Mouse (Mus musculus) limb, embryonic 12.5 days (tissue): ENCODE measurements around the gene Mga. TPM values are rescaled to one million over a fixed set of nuclear protein-coding genes. Genes with fewer than 3 reads are reported as not detected.

Experiments used
- ATAC-seq: fragments of 200-750 bp; cut with Nextera tagmentation; 2 replicates; pipeline ENCODE4 v1.8.0; 2017; ENCODE audit warnings: low read depth, moderate TSS enrichment; ENCODE audit not compliant: insufficient number of reproducible peaks, insufficient read depth, low FRiP score, low TSS enrichment
- H3K27ac ChIP-seq: fragments of 300-500 bp; sonication (generic); 2 replicates; pipeline ENCODE4 v1.5.1; 2016; ENCODE audit warnings: mild to moderate bottlenecking, moderate library complexity
- H3K27me3 ChIP-seq: fragments of 300-500 bp; sonication (generic); 2 replicates; pipeline ENCODE4 v1.6.1; 2016; ENCODE audit warnings: mild to moderate bottlenecking, moderate library complexity
- H3K36me3 ChIP-seq: fragments of 300-500 bp; sonication (generic); 2 replicates; pipeline ENCODE4 v1.6.1; 2016; ENCODE audit warnings: mild to moderate bottlenecking, moderate library complexity
- H3K4me1 ChIP-seq: fragments of 300-500 bp; sonication (generic); replicated peaks from 2 replicates; pipeline ENCODE4 v1.6.1; 2016
- H3K4me2 ChIP-seq: fragments of 300-500 bp; sonication (generic); 2 replicates; pipeline ENCODE4 v1.6.1; 2016; ENCODE audit warnings: mild to moderate bottlenecking, moderate library complexity
- H3K4me3 ChIP-seq: fragments of 300-500 bp; sonication (generic); replicated peaks from 2 replicates; pipeline ENCODE4 v1.5.1; 2016; ENCODE audit warnings: mild to moderate bottlenecking
- H3K9ac ChIP-seq: fragments of 300-500 bp; sonication (generic); replicated peaks from 2 replicates; pipeline ENCODE4 v1.6.1; 2016; ENCODE audit warnings: mild to moderate bottlenecking, moderate library complexity
- H3K9me3 ChIP-seq: fragments of 300-500 bp; sonication (generic); 2 replicates; pipeline ENCODE4 v1.6.1; 2016; ENCODE audit warnings: mild to moderate bottlenecking, moderate library complexity
- WGBS: fragments of 180-500 bp; shearing (Covaris S2); methylation state at CpG from one replicate; pipeline ENCODE4 v1.1.7; 2016; 5-methylcytosine and 5-hydroxymethylcytosine counted together
- polyA plus RNA-seq: library from polyadenylated mRNA; unstranded; fragments of >200 nt; fragmentation: Nextera tagmentation; extraction: Ambion mirVana; gene quantifications from 2 replicates; pipeline ENCODE4 v1.2.1, GENCODE M21; 2016

Gene Mga
- 37.9 and 39.9 TPM in 2 replicates for polyA plus RNA-seq

GRCm38 (mm10) chr2:119897090-119897732 lies at the start of gene Mga:
Mga (plus strand) TSS chr2:119897228.
- Histone ChIP-seq H3K9ac (peak within 1 kb of the TSS; percentile 69), H3K4me1 (peaks cover 11% of the 10 kb centered on the region), H3K27ac (peak within 1 kb of the TSS; percentile 89), H3K27me3 (no peaks in the 10 kb centered on the region), H3K4me2 (peak within 1 kb of the TSS; percentile 92), H3K36me3 (peaks cover 7% of the 10 kb centered on the region; the same call in 1 of the 2 replicates), H3K9me3 (no peaks in the 10 kb centered on the region), H3K4me3 (peak within 1 kb of the TSS; percentile 62)
- WGBS: under 1% methylated on average over 58 of the region's 58 CpGs
- peak; percentile 97 for ATAC-seq

- Histone ChIP-seq H3K9ac (no peak overlapping the region), H3K36me3 (no peaks in the 10 kb centered on the region), H3K9me3 (no peaks in the 10 kb centered on the region), H3K4me1 (no peaks in the 10 kb centered on the region), H3K4me3 (no peak overlapping the region), H3K27ac (no peak overlapping the region), H3K27me3 (no peaks in the 10 kb centered on the region), H3K4me2 (no peak overlapping the region)
- no peak for ATAC-seq
- WGBS: 87% methylated on average over 4 of the region's 4 CpGs
Observed at GRCm38 (mm10) chr2:119853811-119854210, 43.2 kb upstream of the Mga start.

- H3K9me3 ChIP-seq: no peaks in the 10 kb centered on the region
- no peaks in the 10 kb centered on the region for H3K36me3 ChIP-seq
- no peak overlapping the region for H3K4me2 ChIP-seq
- ATAC-seq: no peak
- no peaks in the 10 kb centered on the region for H3K27me3 ChIP-seq
- no peak overlapping the region for H3K27ac ChIP-seq
- H3K4me3 ChIP-seq: no peak overlapping the region
- no peaks in the 10 kb centered on the region for H3K4me1 ChIP-seq
- H3K9ac ChIP-seq: no peak overlapping the region
- WGBS: 71% methylated on average over 6 of the region's 6 CpGs
Observed at GRCm38 (mm10) chr2:119855310-119855850, 41.6 kb upstream of the Mga start.

GRCm38 (mm10) chr2:119857341-119857740 lies 39.7 kb upstream of the Mga start:
- Histone ChIP-seq H3K9ac (no peak overlapping the region), H3K27me3 (no peaks in the 10 kb centered on the region), H3K36me3 (no peaks in the 10 kb centered on the region), H3K4me3 (no peak overlapping the region), H3K9me3 (no peaks in the 10 kb centered on the region), H3K4me2 (no peak overlapping the region), H3K27ac (no peak overlapping the region), H3K4me1 (no peaks in the 10 kb centered on the region)
- no peak for ATAC-seq
- WGBS: 80% methylated on average over 2 of the region's 2 CpGs

GRCm38 (mm10) chr2:119864484-119864883 lies 32.5 kb upstream of the Mga start:
- H3K9me3 ChIP-seq: no peaks in the 10 kb centered on the region
- H3K4me2 ChIP-seq: no peak overlapping the region
- H3K4me1 ChIP-seq: no peaks in the 10 kb centered on the region
- peaks cover 3% of the 10 kb centered on the region; the same call in 1 of the 2 replicates for H3K27me3 ChIP-seq
- H3K9ac ChIP-seq: no peak overlapping the region
- ATAC-seq: no peak
- WGBS: 77% methylated on average over 4 of the region's 4 CpGs
- H3K27ac ChIP-seq: no peak overlapping the region
- no peaks in the 10 kb centered on the region for H3K36me3 ChIP-seq
- no peak overlapping the region for H3K4me3 ChIP-seq

GRCm38 (mm10) chr2:119872371-119873104 lies 24.5 kb upstream of the Mga start:
- no peaks in the 10 kb centered on the region for H3K9me3 ChIP-seq
- H3K4me3 ChIP-seq: peak overlapping the region; percentile 55
- H3K4me1 ChIP-seq: peaks cover 10% of the 10 kb centered on the region
- H3K27ac ChIP-seq: peak overlapping the region; percentile 78
- under 1% methylated on average over 73 of the region's 73 CpGs for WGBS
- no peaks in the 10 kb centered on the region for H3K36me3 ChIP-seq
- H3K27me3 ChIP-seq: peaks cover 7% of the 10 kb centered on the region
- H3K4me2 ChIP-seq: peak overlapping the region; percentile 77
- peak overlapping the region; percentile 66 for H3K9ac ChIP-seq
- ATAC-seq: peak; percentile 85

GRCm38 (mm10) chr2:119873105-119873464 lies 23.9 kb upstream of the Mga start:
- peak; percentile 89 for ATAC-seq
- Histone ChIP-seq H3K9ac (peak overlapping the region; percentile 66), H3K4me3 (peak overlapping the region; percentile 55), H3K27ac (peak overlapping the region; percentile 78), H3K9me3 (no peaks in the 10 kb centered on the region), H3K36me3 (no peaks in the 10 kb centered on the region), H3K27me3 (peaks cover 6% of the 10 kb centered on the region), H3K4me2 (peak overlapping the region; percentile 77), H3K4me1 (peaks cover 10% of the 10 kb centered on the region)
- 1% methylated on average over 39 of the region's 39 CpGs for WGBS

GRCm38 (mm10) chr2:119875981-119876380 lies 21.0 kb upstream of the Mga start:
- H3K4me2 ChIP-seq: no peak overlapping the region
- no peak overlapping the region for H3K27ac ChIP-seq
- H3K4me3 ChIP-seq: no peak overlapping the region
- no peaks in the 10 kb centered on the region for H3K36me3 ChIP-seq
- H3K27me3 ChIP-seq: no peaks in the 10 kb centered on the region
- no peak overlapping the region for H3K9ac ChIP-seq
- no peaks in the 10 kb centered on the region for H3K9me3 ChIP-seq
- H3K4me1 ChIP-seq: peaks cover 10% of the 10 kb centered on the region
- no peak for ATAC-seq

GRCm38 (mm10) chr2:119887201-119887600 lies 9.8 kb upstream of the Mga start:
- no peaks in the 10 kb centered on the region for H3K36me3 ChIP-seq
- 81% methylated on average over 3 of the region's 3 CpGs for WGBS
- H3K9me3 ChIP-seq: no peaks in the 10 kb centered on the region
- no peak for ATAC-seq
- no peaks in the 10 kb centered on the region for H3K4me1 ChIP-seq
- no peak overlapping the region for H3K4me3 ChIP-seq
- H3K9ac ChIP-seq: no peak overlapping the region
- no peaks in the 10 kb centered on the region for H3K27me3 ChIP-seq
- no peak overlapping the region for H3K4me2 ChIP-seq
- H3K27ac ChIP-seq: no peak overlapping the region

- peaks cover 5% of the 10 kb centered on the region; the same call in 1 of the 2 replicates for H3K36me3 ChIP-seq
- peaks cover 11% of the 10 kb centered on the region for H3K4me1 ChIP-seq
- no peaks in the 10 kb centered on the region for H3K27me3 ChIP-seq
- peak; percentile 82 for ATAC-seq
- no peaks in the 10 kb centered on the region for H3K9me3 ChIP-seq
- H3K27ac ChIP-seq: peak overlapping the region; percentile 89
- peak overlapping the region; percentile 92 for H3K4me2 ChIP-seq
- peak overlapping the region; percentile 62 for H3K4me3 ChIP-seq
- WGBS: 14% methylated on average over 19 of the region's 19 CpGs
- H3K9ac ChIP-seq: peak overlapping the region; percentile 69; the same call in 1 of the 2 replicates
Observed at GRCm38 (mm10) chr2:119896553-119897089, 407 bp upstream of the Mga start.

GRCm38 (mm10) chr2:119898141-119898594 lies 1.1 kb downstream of the Mga start:
- H3K9ac ChIP-seq: peak overlapping the region; percentile 69
- WGBS: 9% methylated on average over 19 of the region's 19 CpGs
- H3K27ac ChIP-seq: no peak overlapping the region
- peak overlapping the region; percentile 92 for H3K4me2 ChIP-seq
- H3K9me3 ChIP-seq: no peaks in the 10 kb centered on the region
- no peaks in the 10 kb centered on the region for H3K27me3 ChIP-seq
- H3K4me3 ChIP-seq: peak overlapping the region; percentile 62
- H3K36me3 ChIP-seq: peaks cover 16% of the 10 kb centered on the region
- ATAC-seq: no peak
- peaks cover 11% of the 10 kb centered on the region for H3K4me1 ChIP-seq
